Mouse (Mus musculus) thymus, adult 2 months (tissue): ENCODE measurements around the gene Filip1. TPM values are rescaled to one million over a fixed set of nuclear protein-coding genes. Genes with fewer than 3 reads are reported as not detected.

ENCODE experiments used
- DNase-seq: peaks from one replicate; pipeline ENCODE4 v3.0.0; 2021
- H3K27ac ChIP-seq: fragments of 200-500 bp; 2 replicates; pipeline ENCODE4 v1.5.1; 2012; ENCODE audit warnings: low read length, control low read depth; ENCODE audit not compliant: control insufficient read depth, insufficient read depth
- H3K27me3 ChIP-seq: fragments of 200-500 bp; 2 replicates; pipeline ENCODE4 v1.6.1; 2012; ENCODE audit warnings: mild to moderate bottlenecking, low read length, moderate library complexity, mixed read lengths; ENCODE audit not compliant: control insufficient read depth, insufficient read depth
- H3K36me3 ChIP-seq: fragments of 200-500 bp; 2 replicates; pipeline ENCODE4 v1.6.1; 2012; ENCODE audit warnings: mild to moderate bottlenecking, low read length, moderate library complexity; ENCODE audit not compliant: control insufficient read depth, insufficient read depth
- H3K4me1 ChIP-seq: fragments of 200-500 bp; replicated peaks from 2 replicates; pipeline ENCODE4 v1.6.1; 2012; ENCODE audit warnings: low read length; ENCODE audit not compliant: control insufficient read depth, insufficient read depth
- H3K4me3 ChIP-seq: fragments of 200-500 bp; 2 replicates; pipeline ENCODE4 v1.5.1; 2012; ENCODE audit warnings: mild to moderate bottlenecking, low read length, control low read depth, moderate library complexity; ENCODE audit not compliant: control insufficient read depth, insufficient read depth
- CTCF ChIP-seq: fragments of 200-500 bp; IDR thresholded peaks from 2 replicates; pipeline ENCODE4 v1.5.1; 2012; ENCODE audit warnings: mild to moderate bottlenecking, control low read depth, low read length, moderate library complexity, borderline replicate concordance; ENCODE audit not compliant: control insufficient read depth, poor library complexity, insufficient read depth; ENCODE audit errors: extremely low read depth
- POLR2A ChIP-seq: fragments of 200-500 bp; IDR thresholded peaks from 2 replicates; pipeline ENCODE4 v1.6.1; 2012; ENCODE audit warnings: mild to moderate bottlenecking, low read length, control low read depth, moderate library complexity; ENCODE audit not compliant: control insufficient read depth, poor library complexity, insufficient read depth; ENCODE audit errors: extremely low read depth
- WGBS: fragments of 180-500 bp; shearing (Covaris S2); methylation state at CpG from one replicate; pipeline ENCODE4 v1.1.7; 2018; 5-methylcytosine and 5-hydroxymethylcytosine counted together
- polyA plus RNA-seq: library from polyadenylated mRNA; depleted of rRNA; stranded (reverse); fragments of >200 nt; gene quantifications from 2 replicates; pipeline ENCODE4 v1.2.3, GENCODE M21; 2012

The Filip1 gene
- polyA plus RNA-seq, 1 experiment, result 0.90 TPM

- Histone ChIP-seq H3K4me3 (no peak overlapping the region), H3K27me3 (no peaks in the 10 kb centered on the region), H3K27ac (no peak overlapping the region), H3K4me1 (peaks cover 7% of the 10 kb centered on the region), H3K36me3 (no peaks in the 10 kb centered on the region)
- TF ChIP-seq CTCF, result no peak
- TF ChIP-seq POLR2A, result no peak
- 84% methylated on average over 3 of the region's 3 CpGs for WGBS
- DNase-seq, result no peak
Observed at GRCm38 (mm10) chr9:79947414-79947813, 65.2 kb downstream of the Filip1 start.

DNA sequence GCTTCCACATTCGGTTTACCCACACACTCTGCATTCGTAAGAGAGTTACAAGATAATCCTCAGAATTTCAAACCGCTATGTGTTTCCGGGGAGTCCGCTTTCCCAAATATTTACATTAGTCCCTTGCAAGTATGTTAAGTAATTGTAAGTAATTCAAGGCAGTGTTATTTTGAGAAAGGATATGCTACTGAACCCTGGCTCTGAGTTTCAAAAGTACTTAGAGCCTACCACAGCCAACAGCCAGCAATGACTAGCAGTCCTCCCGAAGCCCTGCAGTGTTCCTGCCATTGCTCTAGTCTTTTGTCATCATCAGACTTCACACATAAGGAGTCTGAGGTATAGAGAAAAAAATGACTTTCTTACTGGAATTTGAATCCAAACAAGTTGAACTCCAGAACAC is 67.8 kb downstream of the Filip1 start:
- Histone ChIP-seq H3K27ac (no peak overlapping the region), H3K27me3 (no peaks in the 10 kb centered on the region), H3K4me1 (no peaks in the 10 kb centered on the region), H3K4me3 (no peak overlapping the region), H3K36me3 (no peaks in the 10 kb centered on the region)
- 91% methylated on average over 6 of the region's 6 CpGs for WGBS
- no peak for TF ChIP-seq POLR2A
- no peak for TF ChIP-seq CTCF
- DNase-seq, result no peak

GRCm38 (mm10) chr9:79943986-79944385 is 68.7 kb downstream of the Filip1 start:
- Histone ChIP-seq H3K36me3 (no peaks in the 10 kb centered on the region), H3K27me3 (no peaks in the 10 kb centered on the region), H3K27ac (no peak overlapping the region), H3K4me3 (no peak overlapping the region), H3K4me1 (no peaks in the 10 kb centered on the region)
- WGBS, result 94% methylated on average over 10 of the region's 10 CpGs
- no peak for DNase-seq
- TF ChIP-seq CTCF (no peak), POLR2A (no peak)

- Histone ChIP-seq H3K4me1 (no peaks in the 10 kb centered on the region), H3K27ac (no peak overlapping the region), H3K27me3 (no peaks in the 10 kb centered on the region), H3K4me3 (no peak overlapping the region), H3K36me3 (no peaks in the 10 kb centered on the region)
- no peak for DNase-seq
- TF ChIP-seq POLR2A (no peak), CTCF (no peak)
- 89% methylated on average over 11 of the region's 11 CpGs for WGBS
Observed at GRCm38 (mm10) chr9:79938416-79939206, 74.0 kb downstream of the Filip1 start.

DNA sequence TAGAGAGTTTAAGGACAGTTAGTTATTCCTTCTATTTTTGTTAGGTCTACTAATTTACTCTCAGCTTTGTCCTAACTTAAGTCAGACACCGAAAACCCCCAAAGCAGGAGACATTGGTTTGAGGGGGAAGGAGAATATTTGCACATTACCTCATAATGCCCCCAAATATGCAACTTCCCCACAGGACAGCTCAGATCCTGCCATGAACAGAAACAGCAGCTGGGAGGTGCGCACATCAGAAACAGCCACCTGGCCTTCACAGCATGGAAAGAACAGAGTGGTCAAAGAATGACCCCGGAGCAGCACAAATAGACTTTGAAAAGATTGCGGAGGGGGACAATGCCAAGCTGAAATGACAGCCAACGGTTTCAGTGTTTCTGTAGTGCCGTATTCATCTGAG is 75.1 kb downstream of the Filip1 start:
- DNase-seq, result no peak
- H3K27me3 ChIP-seq, result no peaks in the 10 kb centered on the region
- TF ChIP-seq CTCF (no peak), POLR2A (no peak)
- no peak overlapping the region for H3K4me3 ChIP-seq
- no peaks in the 10 kb centered on the region for H3K36me3 ChIP-seq
- no peaks in the 10 kb centered on the region for H3K4me1 ChIP-seq
- H3K27ac ChIP-seq, result no peak overlapping the region
- WGBS, result 95% methylated on average over 6 of the region's 6 CpGs

- H3K36me3 ChIP-seq, result no peaks in the 10 kb centered on the region
- TF ChIP-seq CTCF (no peak), POLR2A (no peak)
- whole genome bisulfite sequencing, result 68% methylated on average over 5 of the region's 5 CpGs
- no peak overlapping the region for H3K4me3 ChIP-seq
- no peak overlapping the region for H3K27ac ChIP-seq
- no peak for DNase-seq
- no peaks in the 10 kb centered on the region for H3K4me1 ChIP-seq
- no peaks in the 10 kb centered on the region for H3K27me3 ChIP-seq
Observed at GRCm38 (mm10) chr9:79932578-79932977, 80.1 kb downstream of the Filip1 start.
